Mouse (Mus musculus) kidney, postnatal 36 days (tissue): ENCODE measurements at regions not wholly inside any gene's neighbourhood (a gene's known extent, or its start where the extent isn't known, plus 50 kb on each side); places are given as distances from the start of the nearest gene placed in this dataset.
A peak's percentile ranks its signal among the peaks of the same experiment; 100 is the strongest.

Source experiments
- DNase-seq, 2 experiments: peaks; one replicate each; pipeline ENCODE4 v3.0.0; 2021 to 2022; ENCODE audit warnings: mixed read lengths in 2 of 2

DNA sequence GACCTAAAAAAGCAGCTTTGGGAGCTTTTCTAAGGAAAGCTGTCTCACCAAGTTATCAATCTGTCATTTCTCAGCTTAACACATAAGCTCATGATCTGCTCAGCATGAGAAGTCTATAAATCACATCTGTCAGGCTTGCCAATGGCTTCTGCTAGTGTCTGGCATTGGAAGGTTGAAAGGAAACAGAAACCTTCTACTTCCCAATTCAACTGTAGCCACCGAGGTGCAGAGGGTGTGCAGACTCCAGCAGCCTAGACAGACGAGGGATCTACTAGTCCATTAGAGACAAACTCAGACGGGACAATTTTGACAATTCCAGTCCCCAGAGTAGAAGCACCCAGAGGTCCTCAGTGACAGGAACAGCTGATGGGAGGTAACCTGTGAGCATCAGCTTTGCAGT lies 103.0 kb downstream of the Nab1 start:
- DNase-seq, result no peak

DNA sequence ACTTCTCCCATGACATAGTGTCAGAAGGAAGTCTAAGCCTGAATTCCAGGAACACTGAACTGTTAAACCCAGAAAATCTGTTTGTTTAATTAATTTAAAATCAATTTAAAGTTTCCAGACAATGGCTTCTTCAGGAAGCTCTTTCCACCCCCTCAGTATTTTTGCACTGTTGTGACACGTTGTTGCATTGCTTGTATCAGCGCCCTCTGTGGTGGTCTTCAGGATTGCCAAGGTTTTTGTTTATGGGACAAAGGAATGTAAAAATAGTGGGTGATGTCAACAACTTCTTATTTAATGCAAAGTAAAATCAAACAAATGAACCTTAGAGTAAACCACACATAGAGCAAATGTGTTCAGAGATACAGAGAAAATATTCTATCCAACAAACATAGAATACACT lies 107.5 kb downstream of the Nab1 start:
- DNase-seq, result no peak

DNA sequence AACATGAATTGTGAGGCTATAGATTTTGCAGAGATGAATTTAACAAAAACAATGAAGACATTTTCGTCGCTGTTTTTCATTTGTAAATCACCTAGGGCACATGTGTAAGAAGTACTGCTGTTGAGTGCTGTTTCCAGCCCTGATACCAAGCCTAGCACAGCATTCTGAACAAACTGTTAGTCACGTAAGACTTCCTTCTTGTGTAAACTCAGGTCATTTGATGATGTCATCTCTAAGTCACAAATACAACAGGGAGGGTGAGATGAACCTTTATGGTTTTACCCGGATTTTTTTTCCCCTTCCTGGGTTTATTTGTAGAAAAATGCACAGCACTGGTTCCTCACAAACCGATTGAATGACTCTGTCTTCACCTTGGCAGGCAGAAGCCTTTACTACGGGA lies 111.6 kb downstream of the Nab1 start:
- DNase-seq, result no peak

DNA sequence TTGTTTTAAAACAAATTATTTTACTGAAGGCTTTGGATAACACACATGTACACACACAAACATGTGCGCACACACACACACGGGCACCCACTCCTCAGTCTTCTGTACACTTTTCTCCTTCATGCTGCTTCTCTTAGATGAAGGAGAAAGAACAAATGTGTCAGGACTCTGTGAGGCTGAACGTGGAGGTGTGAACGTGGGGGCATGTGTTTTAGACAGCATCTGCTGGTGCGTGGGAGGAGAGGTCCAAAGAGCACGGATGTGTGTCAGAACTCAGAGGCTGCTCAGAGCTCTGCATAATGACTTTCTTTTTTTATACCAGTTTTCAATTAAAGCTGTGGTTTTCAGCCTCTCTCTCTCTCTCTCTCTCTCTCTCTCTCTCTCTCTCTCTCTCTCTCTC lies 112.4 kb downstream of the Nab1 start:
- DNase-seq, result no peak

DNA sequence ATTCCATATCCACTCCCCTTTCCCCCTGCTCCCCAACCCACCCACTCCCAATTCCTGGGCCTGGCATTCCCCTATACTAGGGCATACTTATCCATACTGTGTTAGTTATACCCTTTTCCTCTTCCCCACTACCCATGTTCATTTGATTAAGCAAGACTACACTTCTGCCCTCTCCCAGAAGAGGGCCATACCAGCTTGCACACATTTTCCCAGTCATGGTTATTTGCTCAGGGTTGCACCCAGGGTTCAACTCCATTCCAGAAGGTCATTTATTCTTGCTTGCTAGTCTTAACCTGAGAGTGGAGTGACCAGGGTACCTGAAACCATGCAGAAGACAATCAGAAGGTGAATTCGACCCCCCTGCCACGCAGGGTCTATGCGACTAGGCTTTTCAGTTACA lies 113.4 kb downstream of the Nab1 start:
- DNase-seq, result no peak

DNA sequence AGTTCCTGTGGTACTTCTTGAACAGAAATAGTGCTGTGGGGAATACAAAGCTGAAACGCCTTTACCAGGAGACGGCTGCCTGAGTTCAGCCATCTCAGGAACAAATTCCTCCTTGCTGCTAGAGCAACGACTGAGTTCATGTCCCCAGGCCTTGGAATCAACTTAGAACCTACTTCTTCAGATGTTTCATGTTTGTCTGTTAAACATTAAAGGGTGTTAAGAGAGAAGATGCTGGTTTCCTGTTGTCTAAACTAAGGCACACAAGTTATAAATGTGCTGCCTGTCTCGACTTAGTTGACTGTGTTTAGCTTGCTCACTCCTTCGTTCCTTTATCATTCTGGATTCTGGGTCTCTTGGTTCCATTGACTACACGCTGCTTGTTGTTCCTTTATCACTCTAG lies 125.2 kb downstream of the Nab1 start:
- no peak for DNase-seq

DNA sequence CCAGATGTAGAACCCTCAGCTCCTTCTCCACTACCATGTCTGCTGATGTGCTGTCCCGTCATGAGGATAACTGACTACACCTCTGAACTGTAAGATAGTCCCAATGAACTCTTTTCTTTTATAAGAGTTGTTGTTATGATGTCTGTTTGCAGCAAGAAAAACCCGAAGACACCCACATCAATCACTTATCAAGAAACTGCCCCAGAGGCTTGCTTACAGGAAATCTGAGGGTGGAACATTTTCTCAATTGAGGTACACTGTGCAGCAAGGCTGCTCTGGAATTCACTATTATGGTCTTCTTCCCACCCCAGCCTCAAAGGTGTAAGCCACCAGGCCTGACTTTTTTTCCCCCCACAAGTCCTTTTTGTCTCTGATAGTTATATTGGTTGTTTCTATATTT lies 125.8 kb downstream of the Nab1 start:
- no peak for DNase-seq

DNA sequence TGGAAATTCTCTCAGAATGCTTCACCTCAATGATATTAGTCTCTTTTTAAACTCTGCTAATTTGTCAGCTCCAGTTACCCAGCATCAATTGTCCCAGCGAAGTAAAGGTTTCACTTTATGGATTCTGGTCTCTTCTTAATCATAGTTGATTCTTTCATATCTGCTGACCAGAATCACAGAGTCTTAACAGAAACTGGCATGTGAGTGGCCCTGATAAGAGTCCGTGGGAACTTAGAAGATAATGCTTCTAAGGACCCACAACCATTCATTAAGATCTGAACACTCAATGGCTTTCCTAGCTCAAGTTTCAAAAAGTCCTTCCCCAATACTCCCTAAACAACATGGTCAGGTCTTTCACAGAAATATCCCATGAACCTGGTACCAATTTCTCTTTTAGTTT lies 126.7 kb downstream of the Nab1 start:
- no peak for DNase-seq

DNA sequence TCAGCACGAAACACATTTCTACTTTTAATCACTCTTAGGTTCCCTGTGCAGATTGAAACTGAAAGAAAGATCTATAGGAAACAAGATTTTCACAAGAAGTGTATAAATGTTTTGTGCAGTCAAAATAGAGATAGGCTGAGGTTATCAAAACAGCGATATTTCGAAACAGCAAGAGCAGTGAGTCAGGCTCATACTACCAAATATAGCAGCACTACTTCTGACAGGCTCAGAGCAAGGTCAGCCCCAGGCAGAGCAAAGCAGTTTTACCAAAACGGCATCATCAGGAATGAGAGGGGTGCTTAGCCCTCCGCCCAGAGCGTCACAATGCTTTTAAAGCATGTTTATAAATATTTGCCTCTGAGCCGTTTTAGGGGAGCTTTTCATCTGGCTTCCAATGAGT lies 133.4 kb upstream of the Gls start:
- no peak for DNase-seq

DNA sequence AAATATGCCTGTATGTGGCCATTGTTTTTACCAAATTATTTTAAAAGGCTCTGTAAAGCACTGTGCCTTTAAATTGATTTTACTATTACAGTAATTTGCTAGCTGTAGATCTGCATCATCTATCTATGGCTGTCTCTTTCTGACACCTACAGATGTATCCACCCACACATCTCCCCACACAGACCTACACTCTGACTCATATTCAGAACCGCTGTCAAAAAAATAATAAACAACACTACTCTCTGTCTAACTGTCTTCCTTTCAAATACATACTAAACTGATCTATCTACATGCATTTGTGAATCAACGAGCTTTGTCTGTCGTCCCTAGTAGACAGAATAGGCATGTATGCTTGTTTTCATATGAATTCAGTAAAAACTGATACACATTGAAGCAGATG lies 130.6 kb upstream of the Gls start:
- no peak for DNase-seq

DNA sequence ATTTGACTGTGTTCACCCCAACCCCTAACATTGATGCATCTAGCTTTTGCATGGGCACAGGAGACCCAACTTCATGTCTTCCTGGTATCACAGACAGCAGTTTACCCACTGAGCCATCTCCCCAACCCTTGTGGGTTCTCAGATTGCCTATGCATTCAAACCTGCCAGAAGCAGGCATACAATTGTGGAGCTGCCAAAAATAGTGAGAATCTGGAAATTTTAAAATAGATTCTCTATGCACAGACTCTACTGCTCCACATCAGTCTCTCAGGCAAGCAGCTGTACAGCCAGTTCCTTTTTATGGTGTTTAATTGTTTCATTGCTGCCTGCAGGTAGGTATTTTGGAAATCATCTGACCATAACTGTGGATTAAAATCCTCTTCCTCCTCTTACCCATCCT lies 129.9 kb upstream of the Gls start:
- DNase-seq, result no peak

DNA sequence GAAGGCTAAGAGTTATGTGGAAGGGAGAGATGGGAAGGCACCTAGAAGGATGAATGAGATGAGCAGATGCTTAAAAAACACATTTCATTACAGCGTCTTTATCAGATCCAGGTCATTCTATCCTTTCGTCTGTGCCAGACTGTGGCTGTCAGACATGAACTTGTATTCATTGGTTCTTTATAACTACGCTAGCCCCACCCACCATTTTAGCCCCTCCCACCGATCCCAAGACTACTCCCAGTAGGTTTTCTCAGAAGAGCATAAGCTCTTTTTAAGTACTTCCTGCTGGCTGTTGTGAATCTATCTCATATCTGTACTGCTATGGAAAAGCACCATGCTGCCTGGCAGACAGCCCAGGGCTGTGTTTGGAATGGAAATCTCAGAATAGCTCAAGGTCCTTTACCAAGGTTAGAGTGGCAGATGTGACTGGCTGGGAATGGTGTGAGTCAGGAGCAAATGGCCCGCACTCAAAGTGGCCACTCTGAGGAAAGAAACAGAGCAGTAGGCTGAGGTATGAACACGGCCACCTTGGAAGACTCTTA lies 121.1 kb upstream of the Gls start:
- peak; percentile 21 to 39 for DNase-seq

DNA sequence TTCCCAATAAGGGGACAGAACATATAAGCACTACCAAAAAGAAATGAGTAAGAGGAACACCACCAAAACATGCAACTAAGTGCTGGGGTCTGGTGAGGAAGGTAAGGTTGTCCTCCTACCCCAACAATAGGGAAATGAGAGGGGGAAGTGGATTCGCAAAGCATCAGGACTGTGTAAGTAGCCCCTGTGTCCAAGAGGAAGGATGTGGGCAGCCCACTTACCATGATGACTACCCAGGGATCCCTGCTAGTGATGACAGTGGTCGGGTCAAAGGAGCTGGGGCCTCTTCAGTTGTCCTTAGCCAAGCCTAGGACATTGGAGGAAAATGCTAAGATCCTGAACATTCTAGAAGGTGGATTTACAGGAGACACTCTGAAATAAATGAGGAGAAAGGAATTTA lies 109.1 kb upstream of the Gls start:
- no peak for DNase-seq

DNA sequence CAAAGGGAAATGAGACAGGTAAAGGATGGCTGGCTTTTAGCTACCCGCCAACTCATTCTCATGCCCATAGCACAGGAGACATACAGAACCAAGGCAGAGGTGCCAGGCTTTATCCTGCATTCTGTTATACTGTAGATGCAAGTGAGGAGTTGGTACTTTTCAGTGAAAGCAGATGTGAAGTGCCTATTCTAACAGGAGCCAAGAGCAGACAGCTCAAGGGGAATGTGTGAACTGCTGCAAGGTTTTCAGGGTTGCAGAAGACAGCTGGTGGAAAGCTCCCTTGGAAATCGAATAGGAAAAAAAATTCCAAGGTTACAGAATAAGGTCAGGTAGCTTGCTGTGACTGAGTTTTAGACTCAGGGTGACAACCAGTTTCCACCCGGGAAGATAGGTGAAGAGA lies 105.7 kb upstream of the Gls start:
- no peak for DNase-seq

DNA sequence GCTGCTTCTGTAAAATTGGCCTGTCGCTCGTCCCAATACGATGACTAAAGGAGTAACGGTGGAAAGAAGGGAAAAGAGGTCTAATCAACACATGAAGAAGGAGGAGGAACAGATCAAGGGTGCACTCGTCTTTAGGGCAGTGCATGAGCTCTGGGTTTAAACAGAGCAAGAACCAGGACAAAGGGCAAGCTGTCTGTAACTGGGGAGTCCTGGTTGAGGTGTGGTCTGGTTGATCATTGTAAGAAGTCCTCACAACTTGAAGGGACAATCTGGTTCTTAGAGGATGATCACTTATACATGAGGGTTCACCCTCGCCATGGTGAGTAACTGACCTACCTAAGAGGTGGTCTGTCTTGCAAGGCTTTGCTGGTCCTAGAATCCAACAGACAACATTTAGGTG lies 105.2 kb upstream of the Gls start:
- DNase-seq, result peak; percentile 21 to 43

DNA sequence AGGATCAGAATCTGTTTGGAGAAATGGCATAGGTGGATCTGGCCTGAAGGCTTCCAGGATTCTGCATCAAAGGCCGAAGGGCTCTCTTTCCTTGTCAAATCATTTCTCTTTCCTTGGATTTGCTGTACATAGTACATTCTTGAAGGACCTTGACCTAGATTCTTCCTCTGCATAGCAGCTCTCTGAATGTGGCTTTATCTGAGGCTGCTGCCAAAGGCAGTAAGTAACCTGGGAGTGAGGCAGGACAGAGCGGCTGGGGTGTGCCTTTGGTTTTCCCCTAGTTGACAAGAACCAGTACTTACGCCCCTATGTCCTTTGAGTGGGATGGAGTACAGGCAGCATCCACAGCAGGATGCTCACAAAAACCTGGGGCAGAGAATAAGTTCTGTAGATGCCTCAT lies 103.7 kb upstream of the Gls start:
- no peak for DNase-seq

DNA sequence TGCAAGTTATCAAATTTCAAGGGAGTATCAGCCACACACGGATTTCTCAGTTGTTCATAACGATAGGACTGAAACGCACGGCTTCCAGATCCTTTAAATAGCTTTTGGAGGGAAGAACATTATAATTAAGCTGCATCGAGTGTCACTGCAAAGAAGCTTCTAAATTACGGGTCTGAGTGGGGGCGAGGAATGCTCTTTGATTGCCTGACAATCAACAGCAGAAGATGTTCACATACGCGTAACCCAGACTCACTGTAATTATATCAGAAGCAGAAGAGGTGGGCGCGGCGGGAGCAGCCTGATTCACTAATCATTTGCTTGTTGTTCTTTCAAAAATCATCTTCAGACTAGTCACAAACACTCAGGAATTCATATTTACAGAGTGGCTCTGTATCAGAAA lies 99.0 kb upstream of the Gls start:
- DNase-seq, result no peak

DNA sequence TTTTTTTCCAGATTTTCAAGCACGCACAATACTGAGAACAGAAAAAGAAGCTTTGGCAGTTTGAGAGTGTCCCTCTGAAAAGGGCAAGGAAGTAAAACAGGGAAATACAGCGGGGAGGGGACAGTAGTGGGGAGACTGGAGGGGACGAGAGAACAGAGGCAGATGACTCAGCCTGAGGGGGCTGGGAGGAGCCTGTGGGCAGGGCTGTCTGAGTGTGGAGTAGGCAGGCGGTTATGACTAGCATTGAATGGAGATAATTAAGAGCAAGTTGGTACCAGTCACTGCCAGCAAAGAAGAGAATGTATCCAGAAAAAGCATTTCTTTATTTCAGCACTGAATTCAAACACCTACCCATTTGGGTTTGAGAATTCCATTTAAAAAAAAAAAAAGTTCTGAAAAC lies 98.4 kb upstream of the Gls start:
- peak in 1 of 2 experiments; percentile 3 for DNase-seq

DNA sequence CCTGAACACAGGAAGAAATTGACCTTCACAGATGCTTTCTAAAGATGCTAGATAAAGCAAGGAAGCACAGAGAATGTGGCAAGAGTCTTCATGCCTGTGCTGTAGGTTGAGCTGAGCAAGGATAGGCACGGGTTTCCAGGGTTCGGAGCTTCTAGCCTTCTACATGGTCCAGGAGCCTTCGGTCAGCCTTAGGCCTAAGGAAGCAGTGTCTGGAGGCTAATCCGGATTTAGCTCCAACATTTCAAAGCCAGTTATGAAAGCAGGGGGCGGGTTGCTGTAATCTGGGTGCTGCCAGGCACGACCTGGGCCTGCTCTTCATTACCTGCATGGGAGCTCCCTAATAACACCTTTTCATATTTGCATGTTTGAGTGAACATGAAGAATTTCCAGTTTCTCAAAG lies 97.5 kb upstream of the Gls start:
- no peak for DNase-seq

DNA sequence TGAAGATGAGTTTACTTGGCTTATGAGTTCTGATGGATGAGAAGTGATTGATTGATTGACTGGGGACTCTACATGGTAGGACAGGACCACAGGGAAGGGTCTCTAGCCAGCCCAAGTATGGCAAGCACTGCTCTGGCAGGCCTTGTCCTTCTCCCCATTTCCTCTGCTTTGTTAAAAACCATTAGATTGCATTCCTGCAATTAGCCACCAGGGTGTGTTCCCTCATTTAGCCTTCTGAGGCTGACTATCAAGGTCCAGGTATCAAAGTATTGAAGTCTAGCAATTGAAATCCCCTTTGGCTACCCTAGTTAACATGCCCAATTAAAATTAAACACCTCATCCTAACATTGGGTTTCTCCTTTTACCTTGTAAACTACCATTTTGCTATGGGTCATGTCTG lies 95.5 kb upstream of the Gls start:
- no peak for DNase-seq

DNA sequence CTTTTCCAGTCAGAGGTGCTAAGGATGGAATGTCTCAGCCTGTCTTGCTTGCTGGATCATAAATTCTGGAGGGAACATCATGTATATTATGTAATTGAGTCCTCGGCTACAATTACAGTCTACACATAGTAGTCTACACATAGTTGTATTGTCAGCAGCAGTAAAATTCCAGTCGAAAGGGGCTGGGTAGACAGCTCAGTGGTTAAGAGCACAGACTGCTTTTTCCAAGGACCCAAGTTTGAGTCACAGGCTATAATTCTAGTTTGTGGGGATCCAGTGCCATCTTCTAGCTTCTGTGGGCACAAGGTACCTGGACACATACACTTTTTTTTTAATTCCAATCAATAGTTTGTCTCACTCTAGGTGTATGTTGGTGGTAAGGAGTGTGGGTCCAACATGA lies 91.3 kb upstream of the Gls start:
- DNase-seq, result no peak

DNA sequence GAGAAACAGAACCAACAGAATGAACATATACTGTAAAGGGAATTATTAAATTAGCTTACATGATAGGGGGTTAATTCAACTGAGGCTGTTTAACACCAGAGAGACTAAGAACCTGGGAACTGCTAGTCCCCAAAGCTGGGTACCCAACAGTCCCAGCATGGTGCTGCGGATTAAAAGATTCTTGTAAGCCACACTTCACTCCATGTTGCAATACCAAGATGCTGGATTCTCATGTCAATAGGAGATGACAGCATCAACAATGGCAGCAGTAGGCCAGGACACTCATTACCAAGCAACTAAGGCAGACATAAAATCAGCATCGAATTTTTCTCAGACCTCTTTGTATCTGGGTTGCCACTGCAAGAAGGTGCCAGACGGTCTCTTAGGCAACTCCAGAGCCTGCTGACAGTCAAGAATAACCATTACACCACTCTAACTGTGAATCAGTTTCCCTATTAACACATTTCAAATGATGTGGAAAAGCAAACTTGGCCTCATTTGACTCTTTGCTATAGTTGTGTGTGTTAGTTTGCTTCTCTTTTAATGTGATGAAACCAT lies 79.1 kb upstream of the Gls start:
- no peak for DNase-seq

DNA sequence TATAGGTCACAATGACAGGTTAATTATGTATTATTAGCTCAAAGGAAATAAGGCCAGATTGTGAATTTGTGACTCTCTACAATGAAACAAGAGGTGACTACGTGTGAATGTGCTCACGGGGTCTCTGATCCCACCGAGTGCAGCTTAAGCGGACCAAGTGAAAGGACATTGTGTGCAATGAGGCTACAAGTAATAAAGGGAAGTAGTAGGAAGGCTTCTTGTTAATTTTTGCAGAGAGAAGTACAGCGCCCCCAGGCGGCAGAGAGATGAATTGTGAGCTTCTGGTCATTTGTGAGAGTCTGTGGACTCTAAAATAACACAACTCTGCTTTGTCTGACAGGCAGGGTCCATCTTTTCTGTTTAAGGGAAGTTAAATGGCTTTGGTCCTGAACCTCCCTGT lies 73.9 kb upstream of the Gls start:
- peak in 1 of 2 experiments; percentile 54 for DNase-seq

DNA sequence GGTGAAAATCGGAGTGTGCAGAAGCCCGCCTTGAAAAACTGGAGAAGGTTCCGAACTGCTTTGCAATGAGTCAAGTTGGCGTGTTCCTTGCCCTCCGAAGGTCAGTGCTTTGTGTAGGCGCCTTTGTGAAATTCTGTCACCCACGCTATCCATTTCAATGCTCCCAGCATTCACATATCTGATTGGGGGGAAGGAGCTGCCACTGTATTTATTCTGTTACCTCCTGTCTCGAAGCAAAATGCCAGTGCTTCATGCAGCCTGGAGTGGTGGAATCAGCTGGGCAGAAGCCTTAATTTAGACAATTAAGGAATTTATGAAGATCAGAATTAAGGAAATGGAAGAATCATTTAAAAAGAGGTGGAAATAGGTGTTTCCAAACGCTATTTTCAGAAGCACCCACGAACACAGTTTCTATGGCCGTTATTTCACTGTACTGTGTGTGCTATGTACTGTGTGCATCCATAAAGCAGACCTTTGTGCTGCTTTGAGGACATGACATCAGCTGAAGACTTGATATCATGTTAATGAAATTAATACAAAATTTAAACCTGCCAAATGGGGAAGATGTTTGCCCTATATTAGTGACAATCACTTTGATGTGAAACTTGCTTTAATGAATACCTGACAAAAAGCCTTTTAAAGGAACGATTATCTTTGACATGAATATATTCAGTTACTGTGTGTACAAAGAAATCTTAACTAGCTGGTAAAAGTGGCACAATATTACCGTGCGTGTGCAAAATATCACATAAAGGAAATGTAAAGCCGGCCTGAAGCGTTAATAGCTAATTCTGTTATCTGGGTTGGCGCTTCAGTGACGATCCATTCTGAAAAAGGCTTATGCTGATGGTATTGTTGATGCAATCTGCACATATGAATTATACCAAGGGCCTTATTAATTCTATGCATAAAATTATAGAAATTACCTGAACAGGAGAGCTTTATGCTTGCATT lies 72.9 kb upstream of the Gls start:
- DNase-seq, result no peak

DNA sequence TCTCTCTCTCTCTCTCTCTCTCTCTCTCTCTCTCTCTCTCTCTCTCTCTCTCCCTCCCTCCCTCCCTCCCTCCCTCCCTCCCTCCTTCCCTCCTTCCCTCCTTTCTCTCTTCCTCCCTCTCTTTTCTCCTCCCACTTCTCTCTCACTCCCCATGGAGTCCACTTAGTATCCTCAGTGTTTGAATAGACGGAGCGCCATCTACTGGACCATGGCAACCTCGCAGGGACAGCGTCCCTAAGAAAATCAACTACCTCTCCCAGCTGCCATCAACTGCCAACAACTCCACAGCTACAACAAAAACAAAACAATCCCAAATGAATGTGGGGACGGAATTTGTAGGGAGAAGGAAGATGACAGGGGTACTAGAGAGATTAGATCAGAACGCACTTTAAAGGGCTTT lies 69.5 kb upstream of the Gls start:
- peak; percentile 81 to 89 for DNase-seq
